Mouse (Mus musculus) E14TG2a.4 (cell line): ENCODE measurements at regions not wholly inside any gene's neighbourhood (a gene's known extent, or its start where the extent isn't known, plus 50 kb on each side); places are given as distances from the start of the nearest gene placed in this dataset.

Experiments used
- CTCF ChIP-seq: conservative IDR thresholded peaks from 2 replicates; pipeline ENCODE4 v1.5.1; 2014; ENCODE audit warnings: low read length
- POU5F1 ChIP-seq: IDR thresholded peaks from 2 replicates; pipeline ENCODE4 v1.6.1; 2014; ENCODE audit warnings: low read length, borderline replicate concordance

DNA sequence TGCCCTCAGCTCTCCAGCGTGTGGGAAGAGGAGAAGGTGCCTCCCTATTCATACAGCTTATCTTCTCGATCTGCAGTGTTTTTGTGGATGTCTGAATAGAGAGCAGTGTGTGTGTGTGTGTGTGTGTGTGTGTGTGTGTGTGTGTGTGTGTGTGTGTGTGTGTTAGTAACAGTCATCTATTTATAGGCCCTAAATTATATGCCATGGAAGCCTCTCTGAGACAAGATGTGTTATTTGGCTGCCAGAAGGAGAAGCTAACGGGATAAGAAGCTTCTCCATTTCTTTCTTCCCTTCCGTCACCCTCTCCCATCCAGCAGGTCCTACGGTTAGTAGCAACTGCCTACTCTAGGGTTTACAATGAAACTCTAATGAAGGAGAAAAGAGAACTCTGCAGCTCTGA, 270.3 kb downstream of the Emp1 start:
- no peak for TF ChIP-seq CTCF
- no peak for TF ChIP-seq POU5F1
